ENCODE assay signal across 8 mouse cellular contexts in genomic region chr5:115340577-115341313, GRCm38 (mm10). TPM values are rescaled to one million over a fixed set of nuclear protein-coding genes. Genes with fewer than 3 reads are reported as not detected.
DNase-seq lines count a peak whose midpoint lies in the region; ATAC-seq lines count a peak whose summit lies in the region.

Gene Gatc, minus strand, starts transcription at chr5:115341178.
Gene Triap1, plus strand, starts transcription at chr5:115341225.

- H3K4me2 ChIP-seq in hindbrain, embryonic 13.5 days, result peak within 1 kb of the TSS; percentile 77

- no peaks in the 10 kb centered on the region for H3K27me3 ChIP-seq in hindbrain, embryonic 13.5 days

- H3K4me3 ChIP-seq in hindbrain, embryonic 13.5 days, result peak within 1 kb of the TSS; percentile 88

- peak within 1 kb of the TSS; percentile 92 for H3K9ac ChIP-seq in hindbrain, embryonic 13.5 days

- peak within 1 kb of the TSS; percentile 93 for H3K27ac ChIP-seq in hindbrain, embryonic 13.5 days

- WGBS in hindbrain, embryonic 13.5 days, result under 1% methylated on average over 62 of the region's 62 CpGs

- no peaks in the 10 kb centered on the region for H3K9me3 ChIP-seq in hindbrain, embryonic 13.5 days

- peak; percentile 86 for DNase-seq in R1 (ENCODE audit: low read depth, low spot score)
- DNase-seq in cerebellum, postnatal 25 days, result peak; percentile 96
- peak; percentile 74 to 83 for DNase-seq in frontal cortex, postnatal 25 days (ENCODE audit: low spot score in 2 of 2)
- peak; percentile 88 to 89 for DNase-seq in layer of hippocampus, postnatal 36 days
- DNase-seq in lung, postnatal 25 days (ENCODE audit: low spot score), result peak; percentile 84
- DNase-seq in retina, embryonic 14.5 days (ENCODE audit: low spot score), result peak; percentile 91
- peak; percentile 82 to 84 for DNase-seq in thymus, postnatal 36 days

- H3K4me1 ChIP-seq in hindbrain, embryonic 13.5 days (replicated peaks), result peaks cover 26% of the 10 kb centered on the region

- peak; percentile 88 for ATAC-seq in hindbrain, embryonic 13.5 days (ENCODE audit: low FRiP score)

- peaks cover 51% of the 10 kb centered on the region for H3K36me3 ChIP-seq in hindbrain, embryonic 13.5 days

RNA-seq across cellular contexts. Expression of gene Gatc, which starts in this region (rescaled TPM):
- polyA plus RNA-seq in hindbrain, embryonic 13.5 days (2015; fragmentation: Nextera tagmentation; extraction: Ambion mirVana), result 31.8 and 32.6 TPM in 2 replicates
- total RNA-seq in layer of hippocampus, postnatal 36 days (2021), result 10 to 100 TPM; 20.9 to 22.0 TPM

RNA-seq across cellular contexts. Expression of gene Triap1, which starts in this region (rescaled TPM):
- polyA plus RNA-seq in hindbrain, embryonic 13.5 days (2015; fragmentation: Nextera tagmentation; extraction: Ambion mirVana), result 51.7 and 57.6 TPM in 2 replicates
- total RNA-seq in layer of hippocampus, postnatal 36 days (2021), result 10 to 100 TPM; 24.8 to 29.2 TPM

Comparison
In these comparisons a context has a peak if more than half of its experiments do, and no peak if none do; other contexts are left out.
1. Peak in every context shown above with its lines: DNase-seq, ATAC-seq, H3K4me3 ChIP-seq and H3K27ac ChIP-seq.